Mouse (Mus musculus) midbrain, embryonic 12.5 days (tissue): ENCODE data around the gene Serpini1. TPM values are rescaled to one million over a fixed set of nuclear protein-coding genes. Genes with fewer than 3 reads are reported as not detected.

ENCODE experiments used
- ATAC-seq: fragments of 200-750 bp; cut with Nextera tagmentation; 2 replicates; pipeline ENCODE4 v1.8.0; 2017; ENCODE audit warnings: low read depth, moderate TSS enrichment, moderate library complexity; ENCODE audit not compliant: low FRiP score
- H3K27ac ChIP-seq: fragments of 300-500 bp; sonication (generic); replicated peaks from 2 replicates; pipeline ENCODE4 v1.5.1; 2016; ENCODE audit warnings: mild to moderate bottlenecking
- H3K27me3 ChIP-seq: fragments of 300-500 bp; sonication (generic); 2 replicates; pipeline ENCODE4 v1.6.1; 2016; ENCODE audit warnings: mild to moderate bottlenecking
- H3K36me3 ChIP-seq: fragments of 300-500 bp; sonication (generic); 2 replicates; pipeline ENCODE4 v1.6.1; 2016
- H3K4me1 ChIP-seq: fragments of 300-500 bp; sonication (generic); 2 replicates; pipeline ENCODE4 v1.6.1; 2016
- H3K4me2 ChIP-seq: fragments of 300-500 bp; sonication (generic); replicated peaks from 2 replicates; pipeline ENCODE4 v1.6.1; 2016; ENCODE audit warnings: mild to moderate bottlenecking, moderate library complexity
- H3K4me3 ChIP-seq: fragments of 300-500 bp; sonication (generic); 2 replicates; pipeline ENCODE4 v1.5.1; 2016; ENCODE audit warnings: mild to moderate bottlenecking
- H3K9ac ChIP-seq: fragments of 300-500 bp; sonication (generic); replicated peaks from 2 replicates; pipeline ENCODE4 v1.6.1; 2016; ENCODE audit warnings: mild to moderate bottlenecking, moderate library complexity
- H3K9me3 ChIP-seq: fragments of 300-500 bp; sonication (generic); 2 replicates; pipeline ENCODE4 v1.6.1; 2016; ENCODE audit warnings: mild to moderate bottlenecking
- WGBS: fragments of 180-500 bp; shearing (Covaris S2); methylation state at CpG from one replicate; pipeline ENCODE4 v1.1.7; 2016; 5-methylcytosine and 5-hydroxymethylcytosine counted together
- polyA plus RNA-seq: library from polyadenylated mRNA; unstranded; fragments of >200 nt; fragmentation: Nextera tagmentation; extraction: Ambion mirVana; gene quantifications from 2 replicates; pipeline ENCODE4 v1.2.1, GENCODE M21; 2016

The Serpini1 gene
- polyA plus RNA-seq, result 44.2 and 46.7 TPM in 2 replicates

DNA sequence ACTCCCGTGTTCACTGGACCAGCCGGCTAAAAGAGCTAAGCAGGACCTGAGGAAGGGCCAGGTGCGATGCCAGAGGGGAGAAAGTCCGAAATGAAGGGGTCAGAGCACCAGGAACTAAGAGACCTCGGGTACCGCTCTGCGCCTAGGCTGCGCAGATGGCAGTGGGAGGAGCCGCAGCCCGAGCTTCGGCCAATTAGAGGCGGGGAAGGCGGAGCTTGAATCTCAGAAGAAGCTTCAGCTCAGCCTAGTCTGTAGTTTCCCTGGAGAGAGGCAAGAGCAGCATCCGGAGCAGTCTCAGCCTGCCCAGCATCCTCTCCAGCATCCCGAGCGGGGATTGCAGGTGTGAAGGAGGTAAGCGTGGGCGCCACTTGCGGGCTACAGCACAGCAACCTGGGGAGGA is at the start of gene Serpini1:
Gene Serpini1 (plus strand): TSS at position 256 of the 400 bp plus-strand sequence.
- peaks cover 7% of the 10 kb centered on the region for H3K4me1 ChIP-seq
- peak within 1 kb of the TSS; percentile 70 for H3K4me2 ChIP-seq
- H3K27me3 ChIP-seq, result no peaks in the 10 kb centered on the region
- under 1% methylated on average over 19 of the region's 19 CpGs for WGBS
- no peaks in the 10 kb centered on the region for H3K9me3 ChIP-seq
- H3K9ac ChIP-seq, result peak within 1 kb of the TSS; percentile 93
- peak; percentile 95 for ATAC-seq
- H3K27ac ChIP-seq, result peak within 1 kb of the TSS; percentile 85
- H3K36me3 ChIP-seq, result no peaks in the 10 kb centered on the region
- peak within 1 kb of the TSS; percentile 96 for H3K4me3 ChIP-seq

DNA sequence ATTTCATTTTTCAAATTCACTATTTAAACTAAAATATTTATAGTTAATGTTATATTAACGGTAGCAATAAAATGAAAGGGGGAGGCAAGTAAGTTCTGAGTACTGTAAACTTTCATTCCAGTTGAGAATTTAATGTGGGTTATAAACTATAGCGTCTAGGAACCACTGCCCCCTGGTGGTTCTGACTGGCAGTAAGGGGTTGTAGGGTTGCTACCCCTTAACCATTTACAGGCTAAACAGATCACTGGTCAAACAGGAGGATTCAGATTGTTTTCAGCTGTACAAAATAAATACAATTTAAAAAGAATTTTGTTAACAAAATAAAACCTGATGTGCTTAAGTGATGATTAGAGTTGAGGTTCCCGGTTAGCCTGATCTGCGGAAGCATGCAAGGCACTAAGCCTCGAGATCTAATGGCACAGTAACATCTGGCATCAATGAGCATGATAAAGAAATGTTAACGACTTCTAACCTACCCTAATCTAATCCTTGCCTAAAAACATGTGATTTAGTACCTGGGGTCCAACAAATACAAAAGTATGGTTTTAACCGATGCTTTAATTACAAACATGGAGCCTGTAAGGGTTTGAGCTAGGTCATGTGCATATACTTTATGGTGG is 39.6 kb upstream of the Serpini1 start:
- Histone ChIP-seq H3K9me3 (no peaks in the 10 kb centered on the region), H3K4me3 (no peak overlapping the region), H3K9ac (no peak overlapping the region), H3K36me3 (peaks cover 24% of the 10 kb centered on the region), H3K4me1 (no peaks in the 10 kb centered on the region), H3K4me2 (no peak overlapping the region), H3K27ac (no peak overlapping the region), H3K27me3 (no peaks in the 10 kb centered on the region)
- peak; percentile 61; the same call in 1 of the 2 replicates for ATAC-seq
- WGBS, result 70% methylated on average over 7 of the region's 7 CpGs

- no peaks in the 10 kb centered on the region for H3K27me3 ChIP-seq
- H3K27ac ChIP-seq, result no peak overlapping the region
- no peaks in the 10 kb centered on the region for H3K9me3 ChIP-seq
- ATAC-seq, result no peak
- H3K9ac ChIP-seq, result no peak overlapping the region
- H3K36me3 ChIP-seq, result peaks cover 27% of the 10 kb centered on the region
- no peak overlapping the region for H3K4me2 ChIP-seq
- no peak overlapping the region for H3K4me3 ChIP-seq
- 74% methylated on average over 2 of the region's 2 CpGs for WGBS
- H3K4me1 ChIP-seq, result no peaks in the 10 kb centered on the region
Measured at GRCm38 (mm10) chr3:75521314-75521713, 36.0 kb upstream of the Serpini1 start.

GRCm38 (mm10) chr3:75522527-75522926 is 34.8 kb upstream of the Serpini1 start:
- H3K4me1 ChIP-seq, result no peaks in the 10 kb centered on the region
- no peaks in the 10 kb centered on the region for H3K27me3 ChIP-seq
- no peak overlapping the region for H3K4me3 ChIP-seq
- WGBS, result 90% methylated on average over 1 of the region's 1 CpGs
- no peaks in the 10 kb centered on the region for H3K9me3 ChIP-seq
- peaks cover 35% of the 10 kb centered on the region for H3K36me3 ChIP-seq
- H3K27ac ChIP-seq, result no peak overlapping the region
- H3K9ac ChIP-seq, result no peak overlapping the region
- ATAC-seq, result no peak
- H3K4me2 ChIP-seq, result no peak overlapping the region

- ATAC-seq, result no peak
- H3K9ac ChIP-seq, result no peak overlapping the region
- no peaks in the 10 kb centered on the region for H3K4me1 ChIP-seq
- no peak overlapping the region for H3K4me3 ChIP-seq
- WGBS, result 95% methylated on average over 3 of the region's 3 CpGs
- no peak overlapping the region for H3K4me2 ChIP-seq
- H3K9me3 ChIP-seq, result no peaks in the 10 kb centered on the region
- H3K27ac ChIP-seq, result no peak overlapping the region
- H3K36me3 ChIP-seq, result peaks cover 9% of the 10 kb centered on the region; the same call in 1 of the 2 replicates
- H3K27me3 ChIP-seq, result no peaks in the 10 kb centered on the region
Measured at GRCm38 (mm10) chr3:75531074-75531473, 26.3 kb upstream of the Serpini1 start.

DNA sequence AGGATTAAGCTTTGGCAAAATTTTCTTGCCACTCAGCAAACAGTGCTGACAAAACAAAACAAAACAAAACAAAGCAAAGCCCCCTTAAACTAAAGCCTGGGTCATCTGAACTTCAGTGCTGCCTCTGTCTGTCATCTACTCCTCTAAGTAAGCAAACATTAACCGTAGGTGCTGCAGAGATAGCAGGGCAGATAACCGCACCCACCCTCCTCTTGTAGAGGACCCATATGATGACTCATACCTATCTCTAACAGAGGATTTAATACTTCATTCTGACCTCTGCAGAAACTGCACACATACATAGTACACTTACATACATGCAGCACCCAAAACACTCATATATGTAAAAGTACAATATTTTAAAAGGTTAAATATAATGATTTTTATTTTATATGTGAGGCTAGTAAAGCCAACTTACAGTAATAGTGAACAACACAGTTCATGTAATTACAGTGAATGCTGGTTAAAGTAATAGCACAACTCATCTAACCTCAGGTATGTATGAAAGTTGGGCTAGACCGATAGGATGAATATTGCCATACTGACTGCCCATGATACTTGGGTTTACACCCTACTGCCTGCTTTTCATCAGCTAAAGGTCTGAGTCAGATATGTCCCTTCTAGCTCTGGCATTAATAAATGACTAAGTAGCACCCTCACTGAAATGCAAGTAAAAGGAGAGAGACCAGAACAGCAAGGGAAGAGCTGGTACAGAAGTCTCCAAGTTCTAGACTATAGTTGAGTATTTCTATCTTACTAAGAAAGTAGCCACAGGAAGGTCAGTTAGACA is 23.1 kb upstream of the Serpini1 start:
- H3K27me3 ChIP-seq, result no peaks in the 10 kb centered on the region
- peaks cover 13% of the 10 kb centered on the region for H3K36me3 ChIP-seq
- H3K27ac ChIP-seq, result no peak overlapping the region
- H3K9ac ChIP-seq, result no peak overlapping the region
- no peak for ATAC-seq
- H3K9me3 ChIP-seq, result no peaks in the 10 kb centered on the region
- 84% methylated on average over 3 of the region's 3 CpGs for WGBS
- H3K4me3 ChIP-seq, result no peak overlapping the region
- no peak overlapping the region for H3K4me2 ChIP-seq
- no peaks in the 10 kb centered on the region for H3K4me1 ChIP-seq

DNA sequence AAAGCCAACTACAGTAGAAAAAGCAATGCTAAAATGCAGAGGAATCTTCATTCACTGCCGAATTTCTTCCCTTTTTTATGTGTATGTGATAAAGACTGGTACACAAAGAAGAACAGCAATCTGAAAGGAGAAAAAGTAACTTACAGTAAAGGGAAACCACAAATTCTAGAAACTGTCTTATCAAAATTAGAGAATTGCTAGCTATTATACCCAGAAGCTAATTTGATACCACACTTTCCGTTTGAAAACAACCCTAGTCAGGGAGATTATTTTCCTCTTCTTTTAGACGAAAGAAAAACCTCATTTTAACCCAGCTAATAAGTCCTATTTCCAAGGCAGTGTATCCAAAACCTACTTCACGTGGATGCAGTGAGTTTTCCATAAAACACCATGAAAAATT is 16.1 kb upstream of the Serpini1 start:
- Histone ChIP-seq H3K4me1 (no peaks in the 10 kb centered on the region), H3K27me3 (no peaks in the 10 kb centered on the region), H3K4me2 (no peak overlapping the region), H3K4me3 (no peak overlapping the region), H3K9me3 (no peaks in the 10 kb centered on the region), H3K27ac (no peak overlapping the region), H3K36me3 (peaks cover 21% of the 10 kb centered on the region), H3K9ac (no peak overlapping the region)
- 86% methylated on average over 4 of the region's 4 CpGs for WGBS
- ATAC-seq, result no peak

DNA sequence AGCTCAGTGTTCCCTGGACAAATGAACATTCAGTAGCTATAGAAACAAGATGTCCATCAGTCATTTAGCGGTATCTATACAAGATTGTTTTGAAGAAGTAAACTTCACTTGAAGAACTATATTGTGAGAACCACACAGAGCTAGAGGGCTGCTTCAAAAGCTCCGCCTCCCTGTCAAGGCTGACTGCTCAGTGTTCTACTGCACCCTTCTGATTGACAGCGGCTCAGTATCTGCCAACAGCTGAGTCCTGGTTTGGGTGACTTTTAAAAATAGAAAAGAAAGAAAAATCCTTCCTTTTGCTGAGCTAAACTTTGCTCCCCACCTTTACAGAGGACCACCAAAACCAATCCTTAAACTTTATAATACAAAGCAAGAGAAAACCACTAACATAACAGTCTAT is 14.5 kb upstream of the Serpini1 start:
- no peak overlapping the region for H3K4me3 ChIP-seq
- H3K36me3 ChIP-seq, result peaks cover 14% of the 10 kb centered on the region; the same call in 1 of the 2 replicates
- H3K4me1 ChIP-seq, result no peaks in the 10 kb centered on the region
- no peak overlapping the region for H3K27ac ChIP-seq
- peak; percentile 54; the same call in 1 of the 2 replicates for ATAC-seq
- no peak overlapping the region for H3K4me2 ChIP-seq
- H3K9ac ChIP-seq, result no peak overlapping the region
- H3K27me3 ChIP-seq, result no peaks in the 10 kb centered on the region
- 73% methylated on average over 3 of the region's 3 CpGs for WGBS
- no peaks in the 10 kb centered on the region for H3K9me3 ChIP-seq

DNA sequence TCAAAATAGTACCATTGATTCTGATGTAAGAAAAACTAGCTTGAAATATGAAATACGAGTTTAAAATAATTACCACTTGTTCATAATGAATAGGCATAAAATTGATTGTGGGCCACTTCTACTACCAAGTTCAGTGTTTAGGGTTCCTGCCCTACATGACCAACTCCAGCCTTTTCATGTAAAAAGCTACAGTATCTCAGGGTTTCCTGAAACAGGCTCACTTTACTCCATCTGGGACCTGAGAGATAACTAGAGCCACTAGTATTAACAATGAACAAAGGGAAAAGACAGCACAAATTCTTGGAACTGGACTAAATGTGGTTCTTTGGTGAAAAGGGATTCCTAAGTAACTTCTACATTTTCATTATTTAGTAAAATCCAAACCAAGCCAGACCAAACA is 13.1 kb upstream of the Serpini1 start:
- ATAC-seq, result no peak
- Histone ChIP-seq H3K4me2 (no peak overlapping the region), H3K27me3 (no peaks in the 10 kb centered on the region), H3K9ac (no peak overlapping the region), H3K36me3 (peaks cover 7% of the 10 kb centered on the region; the same call in 1 of the 2 replicates), H3K9me3 (no peaks in the 10 kb centered on the region), H3K4me3 (no peak overlapping the region), H3K4me1 (no peaks in the 10 kb centered on the region), H3K27ac (no peak overlapping the region)
- 90% methylated on average over 1 of the region's 1 CpGs for WGBS

DNA sequence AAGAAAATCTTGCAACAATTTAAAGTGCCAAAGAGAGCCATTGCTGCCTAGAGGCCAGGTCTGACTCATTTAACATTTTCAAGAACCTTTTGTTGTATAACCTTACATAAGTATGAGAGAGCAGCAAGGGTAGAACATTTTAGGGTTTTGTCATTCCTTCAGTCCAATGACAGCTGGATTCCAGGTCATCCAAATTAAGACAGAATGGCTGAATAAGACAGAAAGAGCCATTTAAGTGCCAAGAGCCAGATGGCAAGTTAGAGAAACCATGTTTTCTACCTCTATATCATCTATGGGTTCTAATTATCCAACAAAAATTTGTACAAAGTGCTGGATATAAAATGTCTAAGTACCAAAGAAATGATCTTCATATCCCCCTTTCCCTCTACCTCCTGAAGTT is 6.1 kb upstream of the Serpini1 start:
- Histone ChIP-seq H3K36me3 (no peaks in the 10 kb centered on the region), H3K4me2 (no peak overlapping the region), H3K4me1 (peaks cover 5% of the 10 kb centered on the region), H3K9me3 (no peaks in the 10 kb centered on the region), H3K9ac (no peak overlapping the region), H3K27me3 (no peaks in the 10 kb centered on the region), H3K27ac (no peak overlapping the region), H3K4me3 (no peak overlapping the region)
- ATAC-seq, result no peak

GRCm38 (mm10) chr3:75556121-75556694 is 1.1 kb upstream of the Serpini1 start:
- H3K9ac ChIP-seq, result peak overlapping the region; percentile 93
- H3K9me3 ChIP-seq, result no peaks in the 10 kb centered on the region
- no peaks in the 10 kb centered on the region for H3K27me3 ChIP-seq
- H3K27ac ChIP-seq, result peak overlapping the region; percentile 73
- peaks cover 7% of the 10 kb centered on the region for H3K4me1 ChIP-seq
- peak overlapping the region; percentile 65 for H3K4me2 ChIP-seq
- H3K36me3 ChIP-seq, result no peaks in the 10 kb centered on the region
- under 1% methylated on average over 36 of the region's 36 CpGs for whole genome bisulfite sequencing
- peak; percentile 60 for ATAC-seq
- peak overlapping the region; percentile 96 for H3K4me3 ChIP-seq

DNA sequence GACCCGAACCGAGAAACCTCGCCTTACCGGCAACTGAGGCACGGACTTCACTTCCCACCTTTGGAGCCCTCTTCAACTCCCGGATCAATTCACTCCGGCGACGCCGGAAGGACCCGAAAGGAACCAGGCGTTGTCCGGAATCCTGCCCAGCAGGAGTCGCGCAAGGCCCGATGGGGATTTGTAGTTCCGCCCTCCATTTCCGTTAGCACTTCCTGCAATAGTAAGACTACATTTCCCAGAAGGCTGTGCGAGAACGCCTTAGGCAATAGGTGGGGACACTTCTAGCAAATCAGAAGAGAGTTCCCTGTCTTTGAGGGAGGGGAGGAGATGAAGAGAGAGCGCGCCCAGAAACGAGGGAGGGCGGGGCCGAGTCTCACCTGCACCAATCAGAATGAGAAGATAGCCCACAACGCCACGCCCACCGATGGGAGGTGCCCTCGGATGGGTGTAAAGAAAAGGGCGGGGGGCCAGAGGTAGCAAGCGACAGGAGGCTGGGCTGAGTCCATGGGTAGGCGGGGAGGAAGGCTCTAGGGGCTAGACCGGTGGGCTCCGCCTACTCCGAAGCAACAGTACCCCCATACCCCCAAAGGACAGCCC is 554 bp upstream of the Serpini1 start, which contains the start of gene Pdcd10:
Gene Pdcd10 (minus strand): TSS at position 162 of the 597 bp plus-strand sequence.
- peak within 1 kb of the TSS; percentile 85 for H3K27ac ChIP-seq
- no peaks in the 10 kb centered on the region for H3K27me3 ChIP-seq
- peaks cover 7% of the 10 kb centered on the region for H3K4me1 ChIP-seq
- peak; percentile 96 for ATAC-seq
- peak within 1 kb of the TSS; percentile 70 for H3K4me2 ChIP-seq
- no peaks in the 10 kb centered on the region for H3K9me3 ChIP-seq
- no peaks in the 10 kb centered on the region for H3K36me3 ChIP-seq
- H3K9ac ChIP-seq, result peak within 1 kb of the TSS; percentile 93
- peak within 1 kb of the TSS; percentile 96 for H3K4me3 ChIP-seq
- WGBS, result under 1% methylated on average over 35 of the region's 35 CpGs
